Mouse (Mus musculus): ENCODE results near the gene Gprin2. TPM values are rescaled to one million over a fixed set of nuclear protein-coding genes. Genes with fewer than 3 reads are reported as not detected.

Gprin2 gene
- polyA plus RNA-seq, 1 experiment from 2014 or later = 4.4 TPM

DNA sequence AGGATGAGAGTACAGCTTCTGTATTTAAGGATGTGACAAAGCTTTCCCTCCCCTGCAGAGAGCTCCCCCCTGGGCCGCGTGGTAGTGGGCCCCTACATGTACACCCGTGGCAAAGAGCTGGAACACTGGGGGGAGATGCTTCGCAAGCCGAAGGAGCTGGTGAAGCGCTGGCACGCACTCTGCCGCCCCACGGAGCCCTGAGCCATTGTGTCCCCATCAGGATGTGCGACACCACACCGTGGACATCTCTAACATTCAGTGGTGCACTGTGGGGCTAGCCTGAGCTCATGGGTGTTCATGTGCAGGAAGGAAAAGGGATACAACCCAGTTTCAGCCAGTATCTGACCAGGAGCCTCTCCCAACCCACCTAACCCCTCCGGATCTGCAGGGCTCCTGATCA, 26.5 kb upstream of the Gprin2 start:
- ATAC-seq (ENCODE audit: low FRiP score) (no peak), DNase-seq (ENCODE audit: low spot score) (no peak)
- WGBS = 90% methylated on average over 12 of the region's 12 CpGs
- Histone ChIP-seq H3K27ac (no peak overlapping the region), H3K36me3 (replicated peaks; ENCODE audit: control insufficient read depth, insufficient read depth) (no peaks in the 10 kb centered on the region), H3K27me3 (ENCODE audit: control insufficient read depth, insufficient read depth, low read length) (no peaks in the 10 kb centered on the region), H3K9me3 (ENCODE audit: control insufficient read depth, low read length) (no peaks in the 10 kb centered on the region), H3K4me3 (replicated peaks; ENCODE audit: low read length) (no peak overlapping the region), H3K4me1 (replicated peaks; ENCODE audit: control insufficient read depth, insufficient read depth, low read length) (no peaks in the 10 kb centered on the region), H3K4me2 (replicated peaks) (no peak overlapping the region), H3K9ac (no peak overlapping the region)

DNA sequence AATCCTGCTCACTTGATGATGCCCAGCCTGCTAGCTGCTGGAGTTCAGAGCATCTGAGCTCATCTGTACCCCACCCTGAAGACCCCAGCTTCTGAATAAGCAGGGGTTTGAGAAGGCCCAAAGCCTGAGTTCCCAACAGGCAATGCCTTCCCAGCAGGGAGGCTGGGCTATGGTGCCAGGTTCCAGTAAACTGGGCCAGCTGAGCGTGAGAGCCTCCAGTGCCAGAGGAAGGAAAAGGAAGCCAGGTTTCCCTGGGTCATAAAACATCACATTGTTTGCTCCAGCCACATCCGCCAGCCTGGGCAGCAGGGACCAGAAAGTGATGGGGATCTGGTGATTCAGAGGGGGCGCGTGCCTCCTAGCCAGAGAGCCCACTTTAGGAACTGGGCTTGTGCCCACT, 25.1 kb upstream of the Gprin2 start:
- Histone ChIP-seq H3K9me3 (ENCODE audit: control insufficient read depth, low read length) (no peaks in the 10 kb centered on the region), H3K27me3 (ENCODE audit: control insufficient read depth, insufficient read depth, low read length) (no peaks in the 10 kb centered on the region), H3K4me3 (replicated peaks; ENCODE audit: low read length) (no peak overlapping the region), H3K36me3 (replicated peaks; ENCODE audit: control insufficient read depth, insufficient read depth) (no peaks in the 10 kb centered on the region), H3K4me1 (replicated peaks; ENCODE audit: control insufficient read depth, insufficient read depth, low read length) (no peaks in the 10 kb centered on the region), H3K4me2 (replicated peaks) (no peak overlapping the region), H3K27ac (no peak overlapping the region), H3K9ac (no peak overlapping the region)
- WGBS = 83% methylated on average over 4 of the region's 4 CpGs
- ATAC-seq (ENCODE audit: low FRiP score) = no peak
- DNase-seq (ENCODE audit: low spot score) = no peak

DNA sequence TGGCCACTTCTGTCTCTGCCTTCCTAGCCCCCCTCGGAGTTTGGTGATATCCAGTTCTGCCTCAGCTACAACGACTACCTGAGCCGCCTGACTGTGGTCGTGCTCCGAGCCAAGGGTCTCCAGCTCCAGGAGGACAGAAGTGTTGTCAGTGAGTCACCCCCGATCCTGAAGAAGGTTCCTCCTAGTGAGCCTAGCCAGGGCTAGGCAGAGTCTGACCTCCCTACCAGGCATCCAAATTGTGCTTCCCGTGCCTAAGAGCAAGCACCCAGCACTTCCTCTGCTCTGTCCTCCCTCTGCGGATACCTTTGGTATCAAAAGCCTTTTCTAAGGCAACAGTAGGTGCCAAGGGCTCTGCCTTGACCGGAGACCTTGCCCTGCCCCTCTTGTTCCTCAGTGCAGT, 24.5 kb upstream of the Gprin2 start:
- WGBS = 88% methylated on average over 9 of the region's 9 CpGs
- H3K4me2 ChIP-seq (replicated peaks) = no peak overlapping the region
- no peaks in the 10 kb centered on the region for H3K36me3 ChIP-seq (replicated peaks; ENCODE audit: control insufficient read depth, insufficient read depth)
- no peak overlapping the region for H3K9ac ChIP-seq
- H3K27me3 ChIP-seq (ENCODE audit: control insufficient read depth, insufficient read depth, low read length) = peaks cover under 1% of the 10 kb centered on the region; the same call in 1 of the 2 replicates
- ATAC-seq (ENCODE audit: low FRiP score) (no peak), DNase-seq (ENCODE audit: low spot score) (no peak)
- H3K4me1 ChIP-seq (replicated peaks; ENCODE audit: control insufficient read depth, insufficient read depth, low read length) = no peaks in the 10 kb centered on the region
- no peak overlapping the region for H3K4me3 ChIP-seq (replicated peaks; ENCODE audit: low read length)
- H3K27ac ChIP-seq = no peak overlapping the region
- H3K9me3 ChIP-seq (ENCODE audit: control insufficient read depth, low read length) = no peaks in the 10 kb centered on the region

DNA sequence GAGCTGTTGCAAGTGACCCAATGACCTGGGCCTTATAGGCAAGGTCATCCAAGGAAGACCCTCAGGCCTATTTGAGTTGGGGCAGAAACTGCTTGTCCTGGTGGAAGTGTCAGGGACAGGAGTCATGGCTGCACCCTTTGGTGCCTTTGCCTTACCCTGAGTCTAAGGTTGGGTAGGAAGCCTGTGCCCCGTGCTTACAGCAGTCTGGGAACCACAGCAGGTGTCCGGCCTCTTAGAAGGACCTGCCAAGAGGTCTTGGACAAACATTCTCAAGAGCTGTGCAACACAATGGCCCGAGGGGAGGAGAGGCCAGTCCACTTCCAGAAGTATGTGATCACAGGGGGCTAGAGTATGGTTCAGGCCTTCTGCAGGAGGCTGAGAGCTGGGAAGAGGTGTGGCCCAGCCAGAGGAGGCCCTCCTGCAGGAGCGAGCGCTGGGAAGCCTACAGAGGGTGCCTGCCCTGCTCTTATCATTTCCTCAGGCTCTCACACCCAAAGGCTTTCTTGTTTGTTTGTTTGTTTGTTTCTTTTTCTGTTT, 22.0 kb upstream of the Gprin2 start:
- DNase-seq (ENCODE audit: low spot score) (no peak), ATAC-seq (ENCODE audit: low FRiP score) (no peak)
- Histone ChIP-seq H3K27ac (no peak overlapping the region), H3K4me3 (replicated peaks; ENCODE audit: low read length) (no peak overlapping the region), H3K36me3 (replicated peaks; ENCODE audit: control insufficient read depth, insufficient read depth) (no peaks in the 10 kb centered on the region), H3K9me3 (ENCODE audit: control insufficient read depth, low read length) (no peaks in the 10 kb centered on the region), H3K9ac (no peak overlapping the region), H3K4me1 (replicated peaks; ENCODE audit: control insufficient read depth, insufficient read depth, low read length) (no peaks in the 10 kb centered on the region; the same call in 1 of the 2 replicates), H3K27me3 (ENCODE audit: control insufficient read depth, insufficient read depth, low read length) (peaks cover 22% of the 10 kb centered on the region), H3K4me2 (replicated peaks) (no peak overlapping the region)
- 84% methylated on average over 5 of the region's 5 CpGs for WGBS

DNA sequence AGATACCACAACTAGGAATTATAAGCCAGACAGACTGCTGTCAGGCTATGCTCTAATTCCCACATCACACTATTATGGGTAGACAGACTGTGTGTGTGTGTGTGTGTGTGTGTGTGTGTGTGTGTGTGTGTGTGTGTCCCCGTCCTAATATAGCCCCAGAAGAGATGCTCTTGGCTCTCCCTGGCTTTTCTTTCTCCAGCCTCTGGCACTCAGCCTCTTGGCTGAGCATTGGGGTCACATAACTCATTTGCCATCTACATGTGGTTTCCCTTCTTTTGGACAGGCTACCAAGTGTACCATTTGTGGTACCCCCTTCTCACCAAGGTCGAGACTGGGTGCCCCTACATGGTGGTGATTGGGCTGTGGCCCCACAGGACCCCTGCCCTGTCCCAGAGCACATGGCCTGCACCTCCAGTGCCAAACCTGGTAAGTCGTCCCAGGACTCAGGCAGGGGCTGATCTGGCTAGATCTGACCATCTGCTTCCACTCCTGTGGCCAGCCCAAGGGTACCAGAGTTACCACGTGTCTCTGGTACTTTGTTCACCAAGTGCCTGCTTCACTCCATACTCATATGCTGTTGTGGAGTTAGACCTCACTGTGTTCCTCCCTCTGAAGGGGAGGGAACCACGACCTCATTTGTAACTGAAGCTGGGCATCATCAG, 20.1 kb upstream of the Gprin2 start:
- Histone ChIP-seq H3K27me3 (ENCODE audit: control insufficient read depth, insufficient read depth, low read length) (peaks cover 22% of the 10 kb centered on the region), H3K4me2 (replicated peaks) (no peak overlapping the region), H3K36me3 (replicated peaks; ENCODE audit: control insufficient read depth, insufficient read depth) (no peaks in the 10 kb centered on the region), H3K4me1 (replicated peaks; ENCODE audit: control insufficient read depth, insufficient read depth, low read length) (no peaks in the 10 kb centered on the region; the same call in 1 of the 2 replicates), H3K27ac (no peak overlapping the region), H3K9me3 (ENCODE audit: control insufficient read depth, low read length) (no peaks in the 10 kb centered on the region), H3K4me3 (replicated peaks; ENCODE audit: low read length) (no peak overlapping the region), H3K9ac (no peak overlapping the region)
- ATAC-seq (ENCODE audit: low FRiP score) (no peak), DNase-seq (ENCODE audit: low spot score) (no peak)
- 72% methylated on average over 5 of the region's 5 CpGs for WGBS

DNA sequence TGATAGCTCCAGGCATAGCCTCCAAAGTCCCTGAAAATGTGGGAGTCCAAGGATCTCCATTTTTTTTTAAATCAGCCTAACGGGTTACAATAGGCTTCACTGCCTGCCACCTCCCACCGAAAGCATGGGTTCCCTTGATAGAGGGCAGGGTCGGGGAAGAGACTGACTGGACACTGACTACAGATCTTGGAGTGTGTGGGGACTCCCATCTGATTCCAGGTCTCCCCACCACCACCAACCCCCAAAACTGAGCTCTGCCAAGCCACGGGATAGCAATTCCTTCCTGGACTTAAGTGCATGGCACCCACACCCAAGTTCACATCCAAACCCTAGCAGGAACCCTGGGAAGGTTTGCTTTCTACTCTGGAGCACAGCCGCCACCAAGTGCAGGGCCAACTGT, 19.0 kb upstream of the Gprin2 start:
- Histone ChIP-seq H3K9ac (no peak overlapping the region), H3K9me3 (ENCODE audit: control insufficient read depth, low read length) (no peaks in the 10 kb centered on the region), H3K4me3 (replicated peaks; ENCODE audit: low read length) (no peak overlapping the region), H3K27ac (no peak overlapping the region), H3K27me3 (ENCODE audit: control insufficient read depth, insufficient read depth, low read length) (peaks cover 22% of the 10 kb centered on the region), H3K4me1 (replicated peaks; ENCODE audit: control insufficient read depth, insufficient read depth, low read length) (no peaks in the 10 kb centered on the region; the same call in 1 of the 2 replicates), H3K4me2 (replicated peaks) (no peak overlapping the region), H3K36me3 (replicated peaks; ENCODE audit: control insufficient read depth, insufficient read depth) (no peaks in the 10 kb centered on the region)
- ATAC-seq (ENCODE audit: low FRiP score) (no peak), DNase-seq (ENCODE audit: low spot score) (no peak)
- WGBS = 75% methylated on average over 5 of the region's 5 CpGs

DNA sequence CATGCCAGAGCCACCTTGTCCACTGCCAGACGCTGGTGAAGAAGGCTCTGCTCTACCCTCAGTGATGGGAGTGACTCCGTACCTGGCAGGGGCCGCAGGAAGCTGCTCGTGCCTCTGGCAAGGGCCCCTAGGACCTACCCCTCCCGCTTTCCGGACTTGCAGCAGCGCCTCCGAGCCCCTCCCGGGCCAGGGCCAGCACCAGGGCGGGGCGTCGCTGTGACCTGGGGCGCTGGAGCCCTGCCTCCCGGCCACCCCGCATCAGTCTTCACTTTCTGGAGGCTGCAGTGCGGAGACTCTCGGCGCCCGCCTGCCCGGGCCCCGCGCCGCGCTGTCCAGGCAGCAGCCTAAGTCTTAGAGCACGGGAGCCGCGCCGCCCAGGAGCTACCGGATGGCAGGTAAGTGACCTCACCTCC, 18.3 kb upstream of the Gprin2 start:
- Histone ChIP-seq H3K27ac (no peak overlapping the region), H3K9me3 (ENCODE audit: control insufficient read depth, low read length) (no peaks in the 10 kb centered on the region), H3K4me1 (replicated peaks; ENCODE audit: control insufficient read depth, insufficient read depth, low read length) (no peaks in the 10 kb centered on the region; the same call in 1 of the 2 replicates), H3K27me3 (ENCODE audit: control insufficient read depth, insufficient read depth, low read length) (peaks cover 22% of the 10 kb centered on the region), H3K4me3 (replicated peaks; ENCODE audit: low read length) (peak overlapping the region; percentile 10; the same call in 1 of the 2 replicates), H3K9ac (peak overlapping the region; percentile 44; the same call in 1 of the 2 replicates), H3K36me3 (replicated peaks; ENCODE audit: control insufficient read depth, insufficient read depth) (no peaks in the 10 kb centered on the region), H3K4me2 (replicated peaks) (peak overlapping the region; percentile 36)
- ATAC-seq (ENCODE audit: low FRiP score) (no peak), DNase-seq (ENCODE audit: low spot score) (no peak)
- 5% methylated on average over 29 of the region's 29 CpGs for WGBS

DNA sequence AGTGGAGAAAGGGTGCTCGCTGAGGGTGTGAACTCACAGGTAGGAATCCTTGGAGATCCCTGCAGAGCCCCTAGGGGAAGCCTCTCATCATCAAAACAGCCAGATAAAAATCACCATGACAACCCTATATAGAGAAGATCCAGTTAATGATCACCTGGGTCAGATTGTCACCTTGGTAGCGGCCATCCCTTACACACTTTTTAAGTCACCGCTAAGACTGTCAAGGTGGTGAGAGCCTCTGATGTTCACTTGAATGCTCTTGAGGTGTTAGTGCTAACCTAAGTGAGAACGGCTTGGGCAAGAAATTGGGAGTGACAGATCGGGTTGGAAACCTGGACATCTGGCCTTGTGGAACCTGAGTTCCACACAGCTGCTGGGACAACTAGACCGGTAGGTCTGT, 17.8 kb upstream of the Gprin2 start, which contains the start of gene Syt15:
Syt15 (plus strand) TSS at position 301 of the 400 bp plus-strand sequence.
- peak within 1 kb of the TSS; percentile 10; the same call in 1 of the 2 replicates for H3K4me3 ChIP-seq (replicated peaks; ENCODE audit: low read length)
- peak within 1 kb of the TSS; percentile 44; the same call in 1 of the 2 replicates for H3K9ac ChIP-seq

DNA sequence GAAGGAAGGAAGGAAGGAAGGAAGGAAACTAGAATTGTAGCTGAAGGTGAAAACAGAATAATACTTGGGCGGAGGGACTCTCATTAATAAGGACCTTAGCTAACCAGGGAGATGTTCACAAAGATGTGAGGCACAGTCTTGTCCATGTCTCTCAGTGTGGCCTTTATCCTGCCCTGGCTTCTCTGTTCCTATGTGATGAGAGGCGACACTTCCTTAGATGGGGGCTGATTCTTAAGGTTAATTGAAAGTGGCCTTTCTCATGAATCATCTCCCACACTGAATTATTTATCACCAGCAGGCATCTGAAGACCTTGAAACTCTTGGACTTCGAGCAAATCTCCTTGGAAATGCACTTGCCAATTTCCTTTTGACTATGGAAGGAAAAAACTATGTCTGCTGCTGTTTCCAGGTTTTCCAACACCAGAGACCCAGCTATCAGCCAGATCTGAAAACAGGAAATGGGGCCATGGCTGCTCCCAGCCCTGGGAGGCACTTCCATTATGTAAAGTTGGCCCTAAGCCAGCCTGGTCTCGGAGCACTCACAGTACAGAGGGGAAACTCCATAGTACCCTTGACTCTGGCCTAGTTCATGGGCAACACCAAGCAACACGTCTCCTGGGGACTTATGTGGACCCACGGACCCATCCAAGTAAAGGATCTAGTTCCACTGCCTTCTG, 14.1 kb upstream of the Gprin2 start:
- no peaks in the 10 kb centered on the region for H3K9me3 ChIP-seq (ENCODE audit: control insufficient read depth, low read length)
- 63% methylated on average over 6 of the region's 6 CpGs for WGBS
- H3K4me3 ChIP-seq (replicated peaks; ENCODE audit: low read length) = no peak overlapping the region
- H3K36me3 ChIP-seq (replicated peaks; ENCODE audit: control insufficient read depth, insufficient read depth) = no peaks in the 10 kb centered on the region
- H3K4me1 ChIP-seq (replicated peaks; ENCODE audit: control insufficient read depth, insufficient read depth, low read length) = no peaks in the 10 kb centered on the region; the same call in 1 of the 2 replicates
- H3K27me3 ChIP-seq (ENCODE audit: control insufficient read depth, insufficient read depth, low read length) = peaks cover 18% of the 10 kb centered on the region
- H3K27ac ChIP-seq = no peak overlapping the region
- H3K9ac ChIP-seq = no peak overlapping the region
- DNase-seq (ENCODE audit: low spot score) (peak; percentile 27), ATAC-seq (ENCODE audit: low FRiP score) (no peak; the same call in 1 of the 2 replicates)
- H3K4me2 ChIP-seq (replicated peaks) = no peak overlapping the region

More for the DNA sequence above, 17.8 kb upstream of the Gprin2 start, which contains the start of gene Syt15:
- no peak for DNase-seq (ENCODE audit: low spot score)
- Histone ChIP-seq H3K4me1 (replicated peaks; ENCODE audit: control insufficient read depth, insufficient read depth, low read length) (no peaks in the 10 kb centered on the region; the same call in 1 of the 2 replicates), H3K9me3 (ENCODE audit: control insufficient read depth, low read length) (no peaks in the 10 kb centered on the region), H3K4me2 (replicated peaks) (peak within 1 kb of the TSS; percentile 36), H3K36me3 (replicated peaks; ENCODE audit: control insufficient read depth, insufficient read depth) (no peaks in the 10 kb centered on the region), H3K27ac (no peak within 1 kb of the TSS), H3K27me3 (ENCODE audit: control insufficient read depth, insufficient read depth, low read length) (peaks cover 22% of the 10 kb centered on the region)
- WGBS = 75% methylated on average over 6 of the region's 6 CpGs
- ATAC-seq (ENCODE audit: low FRiP score) = no peak

All from hindbrain, embryonic 14.5 days (tissue).